Mouse (Mus musculus): ENCODE measurements at regions not wholly inside any gene's neighbourhood (a gene's known extent, or its start where the extent isn't known, plus 50 kb on each side); places are given as distances from the start of the nearest gene placed in this dataset.

- TF ChIP-seq CTCF (IDR thresholded peaks at IDR 0.05; ENCODE audit: control insufficient read depth, insufficient read depth, low read length) (no peak), POLR2A (IDR thresholded peaks at IDR 0.05; ENCODE audit: borderline replicate concordance, control insufficient read depth, low read depth, low read length) (no peak)
These were observed 630.9 kb downstream of the Inhba start for GRCm38 (mm10) chr13:16642450-16642994.

All from bone marrow, adult 2 months (tissue).